Mouse (Mus musculus): Measurements from ENCODE around the gene Tmem88. TPM values are rescaled to one million over a fixed set of nuclear protein-coding genes. Genes with fewer than 3 reads are reported as not detected.
A peak's percentile ranks its signal among the peaks of the same experiment; 100 is the strongest.

Gene Tmem88
- polyA plus RNA-seq, 1 experiment from 2014 or later = 47.7 TPM

- ATAC-seq (ENCODE audit: low FRiP score, low TSS enrichment) = no peak
- Histone ChIP-seq H3K9ac (replicated peaks; ENCODE audit: low read length) (peak overlapping the region; percentile 81), H3K4me2 (replicated peaks; ENCODE audit: low read depth, low read length) (peak overlapping the region; percentile 76), H3K36me3 (ENCODE audit: insufficient read depth, low read length) (peaks cover 27% of the 10 kb centered on the region), H3K27ac (ENCODE audit: low read length) (peak overlapping the region; percentile 100), H3K9me3 (ENCODE audit: low read length) (no peaks in the 10 kb centered on the region), H3K4me1 (ENCODE audit: insufficient read depth, low read length) (peaks cover 46% of the 10 kb centered on the region), H3K27me3 (ENCODE audit: insufficient read depth, low read length) (no peaks in the 10 kb centered on the region), H3K4me3 (ENCODE audit: low read length) (peak overlapping the region; percentile 88)
- 16% methylated on average over 6 of the region's 6 CpGs for WGBS
Measured at GRCm38 (mm10) chr11:69365722-69366121, 32.3 kb downstream of the Tmem88 start.

GRCm38 (mm10) chr11:69364910-69365309, 33.1 kb downstream of the Tmem88 start:
- Histone ChIP-seq H3K9me3 (ENCODE audit: low read length) (no peaks in the 10 kb centered on the region), H3K4me3 (ENCODE audit: low read length) (peak overlapping the region; percentile 88), H3K9ac (replicated peaks; ENCODE audit: low read length) (peak overlapping the region; percentile 81), H3K27me3 (ENCODE audit: insufficient read depth, low read length) (no peaks in the 10 kb centered on the region), H3K27ac (ENCODE audit: low read length) (peak overlapping the region; percentile 100), H3K4me2 (replicated peaks; ENCODE audit: low read depth, low read length) (peak overlapping the region; percentile 76), H3K4me1 (ENCODE audit: insufficient read depth, low read length) (peaks cover 42% of the 10 kb centered on the region), H3K36me3 (ENCODE audit: insufficient read depth, low read length) (peaks cover 35% of the 10 kb centered on the region)
- ATAC-seq (ENCODE audit: low FRiP score, low TSS enrichment) = peak; percentile 71
- 0% methylated on average over 6 of the region's 6 CpGs for whole genome bisulfite sequencing

- 38% methylated on average over 8 of the region's 8 CpGs for WGBS
- Histone ChIP-seq H3K27ac (ENCODE audit: low read length) (peak overlapping the region; percentile 100), H3K27me3 (ENCODE audit: insufficient read depth, low read length) (no peaks in the 10 kb centered on the region), H3K4me1 (ENCODE audit: insufficient read depth, low read length) (peaks cover 39% of the 10 kb centered on the region), H3K4me2 (replicated peaks; ENCODE audit: low read depth, low read length) (peak overlapping the region; percentile 76), H3K4me3 (ENCODE audit: low read length) (peak overlapping the region; percentile 88), H3K9ac (replicated peaks; ENCODE audit: low read length) (peak overlapping the region; percentile 81; the same call in 1 of the 2 replicates), H3K9me3 (ENCODE audit: low read length) (no peaks in the 10 kb centered on the region), H3K36me3 (ENCODE audit: insufficient read depth, low read length) (peaks cover 40% of the 10 kb centered on the region)
- no peak for ATAC-seq (ENCODE audit: low FRiP score, low TSS enrichment)
Measured at GRCm38 (mm10) chr11:69364376-69364775, 33.7 kb downstream of the Tmem88 start.

- ATAC-seq (ENCODE audit: low FRiP score, low TSS enrichment) = no peak
- no peak overlapping the region for H3K4me2 ChIP-seq (replicated peaks; ENCODE audit: low read depth, low read length)
- H3K9me3 ChIP-seq (ENCODE audit: low read length) = no peaks in the 10 kb centered on the region
- peaks cover 58% of the 10 kb centered on the region for H3K36me3 ChIP-seq (ENCODE audit: insufficient read depth, low read length)
- WGBS = 70% methylated on average over 2 of the region's 2 CpGs
- H3K27me3 ChIP-seq (ENCODE audit: insufficient read depth, low read length) = no peaks in the 10 kb centered on the region
- H3K27ac ChIP-seq (ENCODE audit: low read length) = no peak overlapping the region
- H3K4me1 ChIP-seq (ENCODE audit: insufficient read depth, low read length) = peaks cover 35% of the 10 kb centered on the region
- no peak overlapping the region for H3K4me3 ChIP-seq (ENCODE audit: low read length)
- H3K9ac ChIP-seq (replicated peaks; ENCODE audit: low read length) = no peak overlapping the region
Measured at GRCm38 (mm10) chr11:69362479-69362878, 35.6 kb downstream of the Tmem88 start.

- ATAC-seq (ENCODE audit: low FRiP score, low TSS enrichment) = no peak
- WGBS = 56% methylated on average over 7 of the region's 7 CpGs
- peaks cover 63% of the 10 kb centered on the region for H3K36me3 ChIP-seq (ENCODE audit: insufficient read depth, low read length)
Measured at GRCm38 (mm10) chr11:69362021-69362420, 36.0 kb downstream of the Tmem88 start.

GRCm38 (mm10) chr11:69357690-69358089, 40.3 kb downstream of the Tmem88 start:
- Histone ChIP-seq H3K27me3 (ENCODE audit: insufficient read depth, low read length) (no peaks in the 10 kb centered on the region), H3K4me1 (ENCODE audit: insufficient read depth, low read length) (0 out of 2 replicates have a peak, but pooled peaks cover 3% of the 10 kb centered on the region), H3K9me3 (ENCODE audit: low read length) (no peaks in the 10 kb centered on the region), H3K9ac (replicated peaks; ENCODE audit: low read length) (no peak overlapping the region), H3K4me2 (replicated peaks; ENCODE audit: low read depth, low read length) (no peak overlapping the region), H3K36me3 (ENCODE audit: insufficient read depth, low read length) (peaks cover 91% of the 10 kb centered on the region), H3K27ac (ENCODE audit: low read length) (no peak overlapping the region), H3K4me3 (ENCODE audit: low read length) (no peak overlapping the region)
- WGBS = 73% methylated on average over 12 of the region's 12 CpGs
- no peak for ATAC-seq (ENCODE audit: low FRiP score, low TSS enrichment)

More at GRCm38 (mm10) chr11:69362021-69362420, 36.0 kb downstream of the Tmem88 start:
- H3K27ac ChIP-seq (ENCODE audit: low read length) = no peak overlapping the region
- H3K4me2 ChIP-seq (replicated peaks; ENCODE audit: low read depth, low read length) = no peak overlapping the region
- no peaks in the 10 kb centered on the region for H3K27me3 ChIP-seq (ENCODE audit: insufficient read depth, low read length)
- H3K9me3 ChIP-seq (ENCODE audit: low read length) = no peaks in the 10 kb centered on the region
- peaks cover 31% of the 10 kb centered on the region for H3K4me1 ChIP-seq (ENCODE audit: insufficient read depth, low read length)
- H3K9ac ChIP-seq (replicated peaks; ENCODE audit: low read length) = 0 out of 2 replicates have a peak overlapping the region, but pooled peaks have one; percentile 16
- no peak overlapping the region for H3K4me3 ChIP-seq (ENCODE audit: low read length)

GRCm38 (mm10) chr11:69356544-69356943, 41.5 kb downstream of the Tmem88 start:
- H3K9me3 ChIP-seq (ENCODE audit: low read length) = no peaks in the 10 kb centered on the region

More at GRCm38 (mm10) chr11:69356544-69356943, 41.5 kb downstream of the Tmem88 start:
- Histone ChIP-seq H3K27me3 (ENCODE audit: insufficient read depth, low read length) (no peaks in the 10 kb centered on the region), H3K9ac (replicated peaks; ENCODE audit: low read length) (no peak overlapping the region), H3K36me3 (ENCODE audit: insufficient read depth, low read length) (peaks cover 92% of the 10 kb centered on the region), H3K4me2 (replicated peaks; ENCODE audit: low read depth, low read length) (no peak overlapping the region), H3K4me3 (ENCODE audit: low read length) (no peak overlapping the region), H3K27ac (ENCODE audit: low read length) (no peak overlapping the region), H3K4me1 (ENCODE audit: insufficient read depth, low read length) (no peaks in the 10 kb centered on the region)
- WGBS = 73% methylated on average over 5 of the region's 5 CpGs
- no peak for ATAC-seq (ENCODE audit: low FRiP score, low TSS enrichment)

Other genes with a start within 250 kb of the Tmem88 start
- gene Alox12b, start 241.2 kb downstream of the Tmem88 start, polyA plus RNA-seq (2015; fragmentation: Nextera tagmentation; extraction: Ambion mirVana) = 0.30 and 0.41 TPM in 2 replicates
- 0.46 and 0.72 TPM in 2 replicates for gene Alox8, start 200.4 kb downstream of the Tmem88 start, polyA plus RNA-seq (2015; fragmentation: Nextera tagmentation; extraction: Ambion mirVana)
- 0.17 and 0.27 TPM in 2 replicates for gene Gucy2e, start 161.2 kb downstream of the Tmem88 start, polyA plus RNA-seq (2015; fragmentation: Nextera tagmentation; extraction: Ambion mirVana)
- 22.4 and 23.2 TPM in 2 replicates for gene Cntrob, start 74.5 kb downstream of the Tmem88 start, polyA plus RNA-seq (2015; fragmentation: Nextera tagmentation; extraction: Ambion mirVana)
- 166 and 172 TPM in 2 replicates for gene Trappc1, start 74.3 kb downstream of the Tmem88 start, polyA plus RNA-seq (2015; fragmentation: Nextera tagmentation; extraction: Ambion mirVana)
- gene Kcnab3, start 72.0 kb downstream of the Tmem88 start, polyA plus RNA-seq (2015; fragmentation: Nextera tagmentation; extraction: Ambion mirVana) = 3.3 and 3.8 TPM in 2 replicates
- 16.4 and 17.8 TPM in 2 replicates for gene Rnf227, start 57.8 kb downstream of the Tmem88 start, polyA plus RNA-seq (2015; fragmentation: Nextera tagmentation; extraction: Ambion mirVana)
- gene Chd3, start 28.8 kb downstream of the Tmem88 start, polyA plus RNA-seq (2015; fragmentation: Nextera tagmentation; extraction: Ambion mirVana) = 58.6 and 67.2 TPM in 2 replicates
- 142 and 150 TPM in 2 replicates for gene Naa38, start 2.7 kb downstream of the Tmem88 start, polyA plus RNA-seq (2015; fragmentation: Nextera tagmentation; extraction: Ambion mirVana)
- 34.0 and 37.3 TPM in 2 replicates for gene Cyb5d1, start 2.6 kb downstream of the Tmem88 start, polyA plus RNA-seq (2015; fragmentation: Nextera tagmentation; extraction: Ambion mirVana)
- gene Kdm6b, start 15.4 kb upstream of the Tmem88 start, polyA plus RNA-seq (2015; fragmentation: Nextera tagmentation; extraction: Ambion mirVana) = 26.0 and 31.3 TPM in 2 replicates
- 0.69 and 0.90 TPM in 2 replicates for gene Dnah2, start 150.9 kb upstream of the Tmem88 start, polyA plus RNA-seq (2015; fragmentation: Nextera tagmentation; extraction: Ambion mirVana)
- gene Efnb3, start 162.0 kb upstream of the Tmem88 start, polyA plus RNA-seq (2015; fragmentation: Nextera tagmentation; extraction: Ambion mirVana) = 11.8 and 12.6 TPM in 2 replicates
- 29.3 and 30.3 TPM in 2 replicates for gene Wrap53, start 182.0 kb upstream of the Tmem88 start, polyA plus RNA-seq (2015; fragmentation: Nextera tagmentation; extraction: Ambion mirVana)
- 191 and 205 TPM in 2 replicates for gene Trp53, start 182.1 kb upstream of the Tmem88 start, polyA plus RNA-seq (2015; fragmentation: Nextera tagmentation; extraction: Ambion mirVana)
- gene Atp1b2, start 207.7 kb upstream of the Tmem88 start, polyA plus RNA-seq (2015; fragmentation: Nextera tagmentation; extraction: Ambion mirVana) = 12.3 and 14.3 TPM in 2 replicates
- 0.17 TPM in 1 of 2 replicates, not detected in the other for gene Shbg, start 219.7 kb upstream of the Tmem88 start, polyA plus RNA-seq (2015; fragmentation: Nextera tagmentation; extraction: Ambion mirVana)
- 21.3 and 24.1 TPM in 2 replicates for gene Sat2, start 223.8 kb upstream of the Tmem88 start, polyA plus RNA-seq (2015; fragmentation: Nextera tagmentation; extraction: Ambion mirVana)
- gene Fxr2, start 234.8 kb upstream of the Tmem88 start, polyA plus RNA-seq (2015; fragmentation: Nextera tagmentation; extraction: Ambion mirVana) = 31.8 and 33.4 TPM in 2 replicates

Data from kidney, embryonic 16.5 days (tissue).